Mouse (Mus musculus) regulatory T cell (primary cell): ENCODE measurements around the gene Ccdc152.

Experiments
- in situ Hi-C: fragments of 300-600 bp; cut with MboI, MseI; formaldehyde crosslinking; loops from one replicate; pipeline ENCODE4 v1.15.1; 2025; ENCODE audit warnings: high pct_unique_total_duplicates

The Ccdc152 gene

GRCm38 (mm10) chr15:3303426-3303825, at the start of gene Ccdc152:
Gene Ccdc152 (minus strand): TSS chr15:3303526.
- in situ Hi-C loops, result no loop called here

GRCm38 (mm10) chr15:3349306-3350064, 46.2 kb upstream of the Ccdc152 start:
- in situ Hi-C loops, result no loop called here

- in situ Hi-C loops, result no loop called here
Observed at GRCm38 (mm10) chr15:3346682-3347081, 43.4 kb upstream of the Ccdc152 start.

GRCm38 (mm10) chr15:3344555-3344954, 41.2 kb upstream of the Ccdc152 start:
- in situ Hi-C loops, result no loop called here

- in situ Hi-C loops, result no loop called here
Observed at GRCm38 (mm10) chr15:3341806-3342582, 38.7 kb upstream of the Ccdc152 start.

- in situ Hi-C loops, result no loop called here
Observed at GRCm38 (mm10) chr15:3339847-3340246, 36.5 kb upstream of the Ccdc152 start.

GRCm38 (mm10) chr15:3332517-3332916, 29.2 kb upstream of the Ccdc152 start:
- in situ Hi-C loops, result no loop called here

- in situ Hi-C loops, result no loop called here
Observed at GRCm38 (mm10) chr15:3331813-3332212, 28.5 kb upstream of the Ccdc152 start.

- in situ Hi-C loops, result no loop called here
Observed at GRCm38 (mm10) chr15:3330291-3330690, 27.0 kb upstream of the Ccdc152 start.

- in situ Hi-C loops, result no loop called here
Observed at GRCm38 (mm10) chr15:3323041-3323440, 19.7 kb upstream of the Ccdc152 start.

GRCm38 (mm10) chr15:3319929-3320328, 16.6 kb upstream of the Ccdc152 start:
- in situ Hi-C loops, result no loop called here

- in situ Hi-C loops, result no loop called here
Observed at GRCm38 (mm10) chr15:3316617-3317016, 13.3 kb upstream of the Ccdc152 start.

GRCm38 (mm10) chr15:3312937-3313336, 9.6 kb upstream of the Ccdc152 start:
- in situ Hi-C loops, result no loop called here

GRCm38 (mm10) chr15:3309856-3310255, 6.5 kb upstream of the Ccdc152 start:
- in situ Hi-C loops, result no loop called here

GRCm38 (mm10) chr15:3300361-3301100, 2.8 kb downstream of the Ccdc152 start:
- in situ Hi-C loops, result no loop called here

GRCm38 (mm10) chr15:3297615-3298014, 5.7 kb downstream of the Ccdc152 start:
- in situ Hi-C loops, result no loop called here

GRCm38 (mm10) chr15:3295986-3296385, 7.3 kb downstream of the Ccdc152 start:
- in situ Hi-C loops, result no loop called here

GRCm38 (mm10) chr15:3293477-3293876, 9.8 kb downstream of the Ccdc152 start:
- in situ Hi-C loops, result no loop called here

GRCm38 (mm10) chr15:3290435-3290834, 12.9 kb downstream of the Ccdc152 start:
- in situ Hi-C loops, result no loop called here

GRCm38 (mm10) chr15:3286032-3286431, 17.3 kb downstream of the Ccdc152 start:
- in situ Hi-C loops, result no loop called here

GRCm38 (mm10) chr15:3281737-3282136, 21.6 kb downstream of the Ccdc152 start:
- in situ Hi-C loops, result no loop called here

GRCm38 (mm10) chr15:3281216-3281615, 22.1 kb downstream of the Ccdc152 start:
- in situ Hi-C loops, result no loop called here
